Mouse (Mus musculus) liver, embryonic 12.5 days (tissue): ENCODE measurements at regions not wholly inside any gene's neighbourhood (a gene's known extent, or its start where the extent isn't known, plus 50 kb on each side); places are given as distances from the start of the nearest gene placed in this dataset.

Experiments
- ATAC-seq: fragments of 200-750 bp; cut with Nextera tagmentation; 2 replicates; pipeline ENCODE4 v1.8.0; 2017; ENCODE audit warnings: moderate number of reproducible peaks, mild to moderate bottlenecking, moderate library complexity
- H3K27ac ChIP-seq: fragments of 300-500 bp; sonication (generic); 2 replicates; pipeline ENCODE4 v1.5.1; 2016; ENCODE audit warnings: mild to moderate bottlenecking
- H3K27me3 ChIP-seq: fragments of 300-500 bp; sonication (generic); replicated peaks from 2 replicates; pipeline ENCODE4 v1.6.1; 2016; ENCODE audit warnings: mild to moderate bottlenecking, moderate library complexity
- H3K36me3 ChIP-seq: fragments of 300-500 bp; sonication (generic); 2 replicates; pipeline ENCODE4 v1.6.1; 2016; ENCODE audit warnings: mild to moderate bottlenecking, moderate library complexity
- H3K4me1 ChIP-seq: fragments of 300-500 bp; sonication (generic); 2 replicates; pipeline ENCODE4 v1.6.1; 2016
- H3K4me2 ChIP-seq: fragments of 300-500 bp; sonication (generic); 2 replicates; pipeline ENCODE4 v1.6.1; 2016; ENCODE audit warnings: mild to moderate bottlenecking, moderate library complexity
- H3K4me3 ChIP-seq: fragments of 300-500 bp; sonication (generic); 2 replicates; pipeline ENCODE4 v1.5.1; 2016; ENCODE audit warnings: mild to moderate bottlenecking, moderate library complexity
- H3K9ac ChIP-seq: fragments of 300-500 bp; sonication (generic); 2 replicates; pipeline ENCODE4 v1.6.1; 2016; ENCODE audit warnings: mild to moderate bottlenecking, moderate library complexity
- H3K9me3 ChIP-seq: fragments of 300-500 bp; sonication (generic); replicated peaks from 2 replicates; pipeline ENCODE4 v1.6.1; 2016; ENCODE audit warnings: mild to moderate bottlenecking, moderate library complexity
- WGBS: fragments of 180-500 bp; shearing (Covaris S2); methylation state at CpG from one replicate; pipeline ENCODE4 v1.1.7; 2016; ENCODE audit not compliant: insufficient replicate concordance; 5-methylcytosine and 5-hydroxymethylcytosine counted together

DNA sequence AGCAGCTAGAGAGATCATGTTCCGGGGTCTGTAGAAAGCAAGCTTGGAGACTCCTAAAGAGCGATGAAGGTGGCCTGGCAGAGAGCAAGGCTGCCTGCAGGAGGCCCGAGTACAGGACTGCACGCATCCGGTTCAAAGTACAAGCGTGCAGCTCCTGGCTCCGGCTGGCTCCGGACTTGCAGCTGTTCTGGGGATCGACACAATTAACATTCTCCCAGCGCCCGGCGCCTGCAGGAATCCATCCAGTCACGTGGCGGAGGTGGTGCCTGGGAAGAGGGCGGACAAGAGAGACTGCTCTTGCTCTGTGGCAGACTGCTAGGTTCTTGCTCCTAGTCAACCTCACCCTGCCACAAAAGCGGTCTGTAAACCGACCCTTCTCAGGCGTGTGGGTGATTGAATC, 86.9 kb downstream of the Bdh1 start:
- H3K4me1 ChIP-seq: peaks cover 35% of the 10 kb centered on the region
- peak; percentile 28; the same call in 1 of the 2 replicates for ATAC-seq
- WGBS: 11% methylated on average over 18 of the region's 18 CpGs
- H3K4me2 ChIP-seq: peak overlapping the region; percentile 59
- H3K4me3 ChIP-seq: no peak overlapping the region; the same call in 1 of the 2 replicates
- peak overlapping the region; percentile 39 for H3K9ac ChIP-seq
- no peaks in the 10 kb centered on the region for H3K36me3 ChIP-seq
- peaks cover 3% of the 10 kb centered on the region; the same call in 1 of the 2 replicates for H3K27me3 ChIP-seq
- peak overlapping the region; percentile 16 for H3K27ac ChIP-seq
- H3K9me3 ChIP-seq: no peaks in the 10 kb centered on the region

- WGBS: 55% methylated on average over 8 of the region's 8 CpGs
- H3K4me3 ChIP-seq: no peak overlapping the region
- no peak overlapping the region for H3K27ac ChIP-seq
- H3K4me2 ChIP-seq: no peak overlapping the region
- no peak overlapping the region for H3K9ac ChIP-seq
- H3K27me3 ChIP-seq: peaks cover 4% of the 10 kb centered on the region; the same call in 1 of the 2 replicates
- no peaks in the 10 kb centered on the region for H3K36me3 ChIP-seq
- H3K9me3 ChIP-seq: no peaks in the 10 kb centered on the region
- peaks cover 35% of the 10 kb centered on the region for H3K4me1 ChIP-seq
- no peak for ATAC-seq
Observed at GRCm38 (mm10) chr16:31510097-31510496, 88.0 kb downstream of the Bdh1 start.

DNA sequence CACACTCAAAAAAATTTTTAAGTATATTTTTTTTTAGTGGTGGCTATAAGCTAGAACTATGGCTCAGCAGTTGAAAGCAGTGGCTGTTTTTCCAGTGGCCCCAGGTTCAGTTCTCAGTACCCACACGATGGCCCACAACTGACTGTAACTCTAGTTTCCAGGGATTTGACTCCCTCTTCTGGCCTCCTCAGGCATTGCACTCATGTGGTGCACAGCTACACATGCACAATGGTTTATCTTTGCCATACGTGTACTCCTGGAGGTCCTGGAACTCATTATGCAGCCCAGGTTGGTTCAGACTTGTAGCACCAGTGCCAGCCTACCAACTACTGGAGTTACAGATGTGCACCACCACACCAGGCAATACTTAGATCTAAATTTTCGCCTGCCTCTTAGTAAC, 96.7 kb downstream of the Bdh1 start:
- Histone ChIP-seq H3K36me3 (no peaks in the 10 kb centered on the region), H3K4me2 (no peak overlapping the region), H3K9me3 (0 out of 2 replicates have a peak, but pooled peaks cover 4% of the 10 kb centered on the region), H3K9ac (no peak overlapping the region), H3K4me3 (no peak overlapping the region), H3K27me3 (peaks cover 16% of the 10 kb centered on the region), H3K27ac (no peak overlapping the region), H3K4me1 (no peaks in the 10 kb centered on the region)
- no peak for ATAC-seq
- 80% methylated on average over 3 of the region's 3 CpGs for WGBS

DNA sequence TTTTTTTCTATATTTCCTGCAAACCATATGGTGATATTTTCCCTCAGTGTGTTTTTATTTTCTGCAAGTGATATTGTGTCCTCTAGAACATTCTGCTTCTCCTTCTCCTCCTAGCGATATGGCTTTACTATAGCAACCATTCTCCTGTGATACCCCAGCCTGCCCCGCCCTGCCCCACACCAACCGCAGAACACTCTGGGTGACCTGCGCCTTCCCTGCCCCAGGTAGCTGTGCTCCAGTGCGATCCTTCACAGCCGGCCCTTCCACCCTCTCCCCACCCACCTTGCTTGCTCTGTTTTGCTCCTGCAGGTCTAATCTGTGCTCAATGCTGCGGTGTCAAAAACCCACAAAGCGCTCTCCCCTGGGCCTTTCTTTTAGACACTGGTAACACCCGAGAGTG, 98.0 kb downstream of the Bdh1 start:
- H3K27me3 ChIP-seq: peaks cover 18% of the 10 kb centered on the region
- H3K9me3 ChIP-seq: 0 out of 2 replicates have a peak, but pooled peaks cover 4% of the 10 kb centered on the region
- ATAC-seq: no peak
- no peaks in the 10 kb centered on the region for H3K4me1 ChIP-seq
- no peak overlapping the region for H3K4me2 ChIP-seq
- no peaks in the 10 kb centered on the region for H3K36me3 ChIP-seq
- no peak overlapping the region for H3K27ac ChIP-seq
- H3K9ac ChIP-seq: no peak overlapping the region
- no peak overlapping the region for H3K4me3 ChIP-seq
- WGBS: 65% methylated on average over 9 of the region's 9 CpGs

- Histone ChIP-seq H3K4me2 (no peak overlapping the region), H3K9me3 (0 out of 2 replicates have a peak, but pooled peaks cover 4% of the 10 kb centered on the region), H3K27ac (no peak overlapping the region), H3K9ac (no peak overlapping the region), H3K4me3 (no peak overlapping the region), H3K27me3 (peaks cover 25% of the 10 kb centered on the region), H3K4me1 (no peaks in the 10 kb centered on the region), H3K36me3 (no peaks in the 10 kb centered on the region)
- 53% methylated on average over 6 of the region's 6 CpGs for WGBS
- no peak for ATAC-seq
Observed at GRCm38 (mm10) chr16:31521786-31522185, 99.7 kb downstream of the Bdh1 start.

DNA sequence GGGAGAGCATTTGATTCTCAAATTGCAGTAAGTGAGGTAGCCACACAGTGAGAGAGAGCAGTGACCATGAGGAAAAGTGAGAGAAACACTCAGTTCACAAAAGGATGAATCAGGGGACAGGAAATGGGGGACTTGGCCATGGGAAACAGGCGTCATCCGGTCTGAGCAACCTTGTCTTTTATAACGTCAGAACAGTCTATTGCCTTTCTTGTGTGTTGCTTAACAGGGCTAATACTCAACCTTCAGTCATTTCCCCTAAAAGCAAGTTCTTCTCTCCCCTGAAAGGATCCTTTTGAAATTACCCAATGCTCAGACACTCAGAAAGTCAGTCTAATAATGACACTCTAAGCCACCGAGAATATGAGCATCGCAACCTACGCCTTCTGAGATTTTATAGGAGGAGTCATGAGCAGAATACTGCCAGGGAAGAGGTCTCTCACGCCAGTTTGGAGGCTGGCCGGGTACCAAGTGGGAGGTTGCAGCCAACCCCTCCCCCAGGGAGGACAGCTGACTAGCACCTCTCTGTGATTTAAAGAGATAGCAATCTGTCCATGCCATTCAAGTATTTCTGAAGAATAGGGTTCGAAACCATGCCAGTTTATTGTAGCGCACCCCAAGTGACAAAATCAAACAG, 104.7 kb downstream of the Bdh1 start:
- Histone ChIP-seq H3K4me1 (peaks cover 5% of the 10 kb centered on the region; the same call in 1 of the 2 replicates), H3K9ac (no peak overlapping the region), H3K4me2 (no peak overlapping the region), H3K36me3 (no peaks in the 10 kb centered on the region), H3K27ac (no peak overlapping the region), H3K27me3 (peaks cover 55% of the 10 kb centered on the region), H3K9me3 (no peaks in the 10 kb centered on the region), H3K4me3 (no peak overlapping the region)
- WGBS: 54% methylated on average over 10 of the region's 10 CpGs
- ATAC-seq: no peak

DNA sequence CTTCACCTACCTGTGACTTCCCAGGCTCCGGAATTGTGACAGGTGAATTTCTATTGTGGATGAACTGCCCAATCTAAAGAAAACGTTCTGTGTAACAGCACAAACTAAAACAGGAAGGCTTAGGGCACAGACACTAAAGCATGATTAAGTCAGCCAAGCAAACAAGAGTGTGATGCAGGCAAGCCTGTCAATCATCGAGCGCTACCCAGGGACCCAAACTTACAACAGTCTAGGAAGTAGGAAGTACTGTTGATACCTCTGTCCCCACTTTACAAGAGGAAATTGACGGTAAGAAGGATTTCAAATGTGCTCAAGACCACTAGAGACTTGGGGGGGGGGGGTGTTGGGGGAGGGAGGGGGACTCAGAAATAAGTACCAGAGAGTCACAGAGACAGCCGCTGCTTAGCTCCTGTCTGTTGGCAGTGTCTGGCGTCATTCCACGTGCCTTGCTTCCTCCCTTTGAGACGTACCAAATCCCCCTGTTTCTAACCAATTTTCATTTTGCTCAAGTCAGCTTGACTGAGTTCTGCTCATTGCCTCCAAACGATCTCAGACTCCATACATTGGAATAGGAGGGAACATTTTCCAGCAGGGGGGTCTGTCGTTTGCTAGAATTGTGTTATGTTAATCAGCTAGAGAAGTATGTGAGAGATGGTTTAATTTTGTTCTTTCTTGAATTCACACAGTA, 106.7 kb downstream of the Bdh1 start:
- Histone ChIP-seq H3K9me3 (no peaks in the 10 kb centered on the region), H3K27ac (no peak overlapping the region), H3K27me3 (peaks cover 62% of the 10 kb centered on the region), H3K4me1 (peaks cover 24% of the 10 kb centered on the region), H3K9ac (no peak overlapping the region), H3K4me3 (no peak overlapping the region), H3K36me3 (no peaks in the 10 kb centered on the region), H3K4me2 (no peak overlapping the region)
- ATAC-seq: no peak
- 48% methylated on average over 11 of the region's 11 CpGs for WGBS

DNA sequence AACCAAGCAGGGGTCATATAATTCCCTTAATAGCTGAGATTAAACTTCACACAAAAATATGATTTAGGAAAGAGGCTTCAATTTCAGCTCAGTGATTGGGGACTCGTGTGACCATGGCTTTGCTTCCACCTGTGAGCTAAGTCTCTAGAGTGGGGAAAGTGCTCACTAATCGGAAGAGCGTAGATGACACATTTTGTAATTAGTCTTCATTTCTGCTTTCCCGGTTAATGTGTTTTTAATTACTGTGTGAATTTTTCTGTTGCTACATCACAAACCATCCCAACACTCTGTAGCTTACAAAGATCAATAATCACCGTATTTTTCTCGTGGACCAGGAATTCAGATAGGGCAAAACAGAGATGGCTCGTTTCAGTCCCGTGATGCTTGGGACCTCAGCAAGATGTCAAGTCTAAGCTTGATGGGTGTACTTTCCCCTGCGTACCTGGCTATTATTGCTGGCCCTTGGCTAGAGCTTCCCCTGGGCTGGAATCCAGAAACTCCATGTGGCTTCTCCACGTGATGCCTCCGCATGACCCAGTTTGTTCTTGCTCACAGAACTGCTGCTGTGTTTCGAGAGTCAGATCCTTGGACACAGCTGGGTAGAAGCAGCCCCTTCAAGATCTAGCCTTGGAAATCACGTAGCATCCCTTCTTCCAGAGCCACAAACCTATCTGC, 107.3 kb downstream of the Bdh1 start:
- H3K9me3 ChIP-seq: no peaks in the 10 kb centered on the region
- H3K9ac ChIP-seq: no peak overlapping the region
- no peak for ATAC-seq
- no peak overlapping the region for H3K27ac ChIP-seq
- no peak overlapping the region for H3K4me2 ChIP-seq
- H3K36me3 ChIP-seq: no peaks in the 10 kb centered on the region
- peaks cover 31% of the 10 kb centered on the region for H3K4me1 ChIP-seq
- no peak overlapping the region for H3K4me3 ChIP-seq
- H3K27me3 ChIP-seq: peaks cover 59% of the 10 kb centered on the region
- 80% methylated on average over 13 of the region's 13 CpGs for WGBS

DNA sequence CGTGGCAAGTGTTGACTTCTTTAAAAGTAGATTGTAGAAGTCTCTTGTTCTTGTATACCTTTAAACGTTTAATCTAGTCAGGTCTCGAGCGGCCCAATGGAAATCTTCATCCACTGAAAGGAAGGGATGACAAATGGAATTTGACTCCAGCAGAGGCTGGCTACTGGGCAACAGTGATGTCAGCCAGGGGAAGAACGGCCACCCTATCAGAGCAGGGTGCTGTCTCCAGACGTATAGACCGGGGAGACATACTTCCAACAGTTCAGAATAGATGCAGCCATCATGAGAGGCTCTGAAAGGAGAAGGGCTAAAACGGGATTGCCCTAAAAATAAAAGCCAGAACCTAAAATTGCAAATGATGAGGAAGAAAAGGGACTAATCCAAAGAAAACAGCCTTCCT, 108.0 kb downstream of the Bdh1 start:
- ATAC-seq: no peak
- Histone ChIP-seq H3K4me2 (no peak overlapping the region), H3K36me3 (no peaks in the 10 kb centered on the region), H3K4me1 (peaks cover 38% of the 10 kb centered on the region), H3K9ac (no peak overlapping the region), H3K27ac (no peak overlapping the region), H3K4me3 (no peak overlapping the region), H3K27me3 (peaks cover 65% of the 10 kb centered on the region), H3K9me3 (no peaks in the 10 kb centered on the region)
- 75% methylated on average over 8 of the region's 8 CpGs for WGBS

DNA sequence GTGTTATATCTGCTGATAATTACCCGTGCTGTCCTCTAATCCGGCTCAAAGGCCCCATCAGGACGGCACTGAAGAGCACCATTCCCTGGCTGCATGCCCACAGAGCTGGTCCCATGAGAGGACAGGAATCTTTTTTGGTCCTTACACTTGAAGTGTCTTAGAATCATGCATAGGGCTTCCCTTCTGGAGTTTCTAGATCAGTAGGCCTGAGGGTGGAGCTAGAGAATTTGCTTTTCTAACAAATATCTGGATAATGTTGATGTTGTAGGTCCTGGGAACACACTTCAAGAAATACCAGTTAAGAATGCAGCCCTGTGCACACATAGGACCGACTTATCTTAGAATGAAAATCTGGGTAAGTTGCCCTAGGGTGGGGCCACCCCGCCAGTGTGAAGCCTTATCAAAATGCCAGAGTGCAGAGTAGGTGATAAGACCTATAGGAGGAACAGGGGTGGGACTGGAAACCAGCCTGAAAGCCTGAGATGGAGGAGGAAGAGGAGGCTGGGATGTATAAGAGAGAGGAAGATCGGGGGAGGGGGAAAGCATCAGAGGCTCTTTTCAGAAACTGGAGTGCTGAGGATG, 111.2 kb downstream of the Bdh1 start:
- WGBS: 28% methylated on average over 6 of the region's 6 CpGs
- H3K27ac ChIP-seq: no peak overlapping the region
- no peak overlapping the region for H3K9ac ChIP-seq
- H3K27me3 ChIP-seq: peaks cover 58% of the 10 kb centered on the region
- no peaks in the 10 kb centered on the region for H3K36me3 ChIP-seq
- H3K9me3 ChIP-seq: no peaks in the 10 kb centered on the region
- H3K4me2 ChIP-seq: peak overlapping the region; percentile 54
- H3K4me3 ChIP-seq: no peak overlapping the region
- H3K4me1 ChIP-seq: peaks cover 47% of the 10 kb centered on the region
- peak; percentile 91 for ATAC-seq

- Histone ChIP-seq H3K4me3 (no peak overlapping the region), H3K27me3 (peaks cover 51% of the 10 kb centered on the region), H3K9ac (no peak overlapping the region), H3K27ac (no peak overlapping the region), H3K4me2 (no peak overlapping the region), H3K9me3 (no peaks in the 10 kb centered on the region), H3K4me1 (peaks cover 47% of the 10 kb centered on the region), H3K36me3 (no peaks in the 10 kb centered on the region)
- 64% methylated on average over 4 of the region's 4 CpGs for WGBS
- no peak for ATAC-seq
Observed at GRCm38 (mm10) chr16:31534923-31535523, 112.9 kb downstream of the Bdh1 start.
